Comparison of ENCODE assay signal across 23 mouse cellular contexts in the genomic region with DNA sequence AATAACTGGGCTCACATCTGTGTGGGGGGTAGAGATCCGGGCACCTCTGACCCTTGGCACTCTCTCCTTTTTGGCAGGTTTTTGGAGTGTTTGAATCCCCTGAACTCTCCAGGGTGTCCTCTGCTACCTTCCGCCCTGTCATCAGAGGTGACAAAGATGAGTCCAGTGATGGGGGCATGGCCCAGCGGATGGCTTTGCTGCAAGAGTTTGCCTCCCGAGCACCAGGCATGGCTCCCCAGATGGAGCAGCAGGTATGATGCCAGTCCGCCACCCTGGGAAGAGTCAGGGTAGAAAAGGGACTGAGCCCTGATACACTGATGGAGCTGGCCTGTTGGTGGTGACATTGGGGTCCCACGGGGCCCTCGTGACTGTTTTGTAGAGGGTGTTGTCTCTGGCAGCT. TPM values are rescaled to one million over a fixed set of nuclear protein-coding genes. Genes with fewer than 3 reads are reported as not detected.
A peak's percentile ranks its signal among the peaks of the same experiment; 100 is the strongest.
DNase-seq lines count a peak whose midpoint lies in the region; ATAC-seq lines count a peak whose summit lies in the region.
"Had no signal": no experiment of that assay in that cellular context is flagged by ENCODE, and none has a peak within 500 bp of the region (broad histone marks: within the 10 kb centered on the region; RNA-seq: fewer than 3 reads in every experiment).

No protein-coding gene starts in this region.

- peak; percentile 63 for DNase-seq in cerebellum, adult 11-12 months
- DNase-seq in forebrain, embryonic 11.5 days (ENCODE audit: low spot score), result no peak
- DNase-seq in kidney, postnatal 10 days, result peak; percentile 5
- DNase-seq in kidney, adult 11 months, result no peak
- DNase-seq: embryo, embryonic 11 days; forebrain, postnatal 0 days; heart, postnatal 14 days; heart, postnatal 4 days had no signal

- 89% methylated on average over 7 of the region's 7 CpGs for WGBS in forebrain, embryonic 13.5 days
- WGBS in forebrain, embryonic 11.5 days, result 92% methylated on average over 7 of the region's 7 CpGs

- H3K27me3 ChIP-seq in forebrain, embryonic 13.5 days, result no peaks in the 10 kb centered on the region
- no peaks in the 10 kb centered on the region for H3K27me3 ChIP-seq in forebrain, embryonic 11.5 days (ENCODE audit: control insufficient read depth, insufficient read depth, low read length)
- H3K27me3 ChIP-seq: embryonic facial prominence, embryonic 13.5 days; heart, embryonic 13.5 days had no signal

- H3K4me2 ChIP-seq in forebrain, embryonic 13.5 days, result no peak overlapping the region
- H3K4me2 ChIP-seq in forebrain, embryonic 11.5 days (ENCODE audit: low read depth, low read length, severe bottlenecking), result no peak overlapping the region
- H3K4me2 ChIP-seq: embryonic facial prominence, embryonic 13.5 days; heart, embryonic 13.5 days; hindbrain, embryonic 14.5 days had no signal

- no peaks in the 10 kb centered on the region for H3K4me1 ChIP-seq in forebrain, embryonic 13.5 days
- no peaks in the 10 kb centered on the region for H3K4me1 ChIP-seq in forebrain, embryonic 11.5 days (replicated peaks; ENCODE audit: control insufficient read depth, insufficient read depth, low read length)
- H3K4me1 ChIP-seq: embryonic facial prominence, embryonic 13.5 days; heart, embryonic 13.5 days had no signal

- no peaks in the 10 kb centered on the region for H3K9me3 ChIP-seq in forebrain, embryonic 13.5 days (replicated peaks)
- no peaks in the 10 kb centered on the region for H3K9me3 ChIP-seq in forebrain, embryonic 11.5 days (ENCODE audit: control insufficient read depth, low read length)
- H3K9me3 ChIP-seq: embryonic facial prominence, embryonic 10.5 days; embryonic facial prominence, embryonic 13.5 days; heart, embryonic 10.5 days; heart, embryonic 13.5 days had no signal

- 0 out of 2 replicates have a peak overlapping the region, but pooled peaks have one; percentile 1 for H3K9ac ChIP-seq in forebrain, embryonic 13.5 days
- H3K9ac ChIP-seq in forebrain, embryonic 11.5 days (ENCODE audit: low read length), result no peak overlapping the region
- H3K9ac ChIP-seq: forebrain, postnatal 0 days; heart, embryonic 13.5 days; hindbrain, embryonic 14.5 days had no signal

- no peak overlapping the region for H3K4me3 ChIP-seq in forebrain, embryonic 13.5 days
- no peak overlapping the region for H3K4me3 ChIP-seq in forebrain, embryonic 11.5 days (ENCODE audit: low read depth, low read length)
- H3K4me3 ChIP-seq: embryonic facial prominence, embryonic 10.5 days; embryonic facial prominence, embryonic 13.5 days; erythroblast, embryonic 14.5 days; heart, adult 2 months; heart, embryonic 10.5 days; heart, embryonic 13.5 days had no signal

- no peak overlapping the region for H3K27ac ChIP-seq in forebrain, embryonic 13.5 days
- H3K27ac ChIP-seq in forebrain, embryonic 11.5 days (ENCODE audit: low read depth, low read length), result no peak overlapping the region
- H3K27ac ChIP-seq: embryonic facial prominence, embryonic 10.5 days; embryonic facial prominence, embryonic 13.5 days; heart, adult 2 months; heart, embryonic 10.5 days; heart, embryonic 13.5 days; hindbrain, embryonic 14.5 days; hindbrain, postnatal 0 days had no signal

- ATAC-seq in cerebellum, adult (ENCODE audit: insufficient number of reproducible peaks, low FRiP score, low TSS enrichment), result no peak
- no peak for ATAC-seq in forebrain, embryonic 13.5 days
- ATAC-seq in forebrain, embryonic 11.5 days (replicated peaks; ENCODE audit: low FRiP score), result no peak
- ATAC-seq: CD4-positive, CD25-positive, alpha-beta regulatory T cell, adult 4 months; forebrain, embryonic 14.5 days; forebrain, postnatal 0 days; inflammation-experienced regulatory T-cells, adult 6 months; intestine, embryonic 16.5 days had no signal

- peaks cover 89% of the 10 kb centered on the region for H3K36me3 ChIP-seq in forebrain, embryonic 13.5 days (ENCODE audit: poor library complexity, severe bottlenecking)
- no peaks in the 10 kb centered on the region for H3K36me3 ChIP-seq in forebrain, embryonic 11.5 days (ENCODE audit: control insufficient read depth, insufficient read depth, low read length)

RNA-seq across cellular contexts. Expression of gene Cep170b, which starts 16.8 kb away (rescaled TPM):
- polyA plus RNA-seq in forebrain, embryonic 13.5 days (2015; fragmentation: Nextera tagmentation; extraction: Ambion mirVana), result 11.0 and 13.1 TPM in 2 replicates
- polyA plus RNA-seq in forebrain, embryonic 11.5 days (2014; fragmentation: Nextera tagmentation; extraction: Ambion mirVana), result 12.6 and 15.2 TPM in 2 replicates

RNA-seq across cellular contexts. Expression of gene Pld4, which starts 23.4 kb away (rescaled TPM):
- 2.9 and 3.8 TPM in 2 replicates for polyA plus RNA-seq in forebrain, embryonic 13.5 days (2015; fragmentation: Nextera tagmentation; extraction: Ambion mirVana)
- polyA plus RNA-seq in forebrain, embryonic 11.5 days (2014; fragmentation: Nextera tagmentation; extraction: Ambion mirVana), result 3.7 and 4.1 TPM in 2 replicates
- polyA plus RNA-seq: C2C12 had no signal

RNA-seq across cellular contexts. Expression of gene Zbtb42, which starts 58.5 kb away (rescaled TPM):
- 2.1 and 2.4 TPM in 2 replicates for polyA plus RNA-seq in forebrain, embryonic 13.5 days (2015; fragmentation: Nextera tagmentation; extraction: Ambion mirVana)
- 4.4 and 5.3 TPM in 2 replicates for polyA plus RNA-seq in forebrain, embryonic 11.5 days (2014; fragmentation: Nextera tagmentation; extraction: Ambion mirVana)

Comparison
In these comparisons a context has a peak if more than half of its experiments do, and no peak if none do; other contexts are left out.
1. DNase-seq: peak in cerebellum, adult 11-12 months (single experiment) and kidney, postnatal 10 days (single experiment); none in forebrain, embryonic 11.5 days (single experiment) and kidney, adult 11 months (single experiment).